Mouse (Mus musculus): ENCODE data around the gene Dcun1d4. TPM values are rescaled to one million over a fixed set of nuclear protein-coding genes. Genes with fewer than 3 reads are reported as not detected.

Gene Dcun1d4
- polyA plus RNA-seq, 1 experiment from 2014 or later: 73.0 TPM

DNA sequence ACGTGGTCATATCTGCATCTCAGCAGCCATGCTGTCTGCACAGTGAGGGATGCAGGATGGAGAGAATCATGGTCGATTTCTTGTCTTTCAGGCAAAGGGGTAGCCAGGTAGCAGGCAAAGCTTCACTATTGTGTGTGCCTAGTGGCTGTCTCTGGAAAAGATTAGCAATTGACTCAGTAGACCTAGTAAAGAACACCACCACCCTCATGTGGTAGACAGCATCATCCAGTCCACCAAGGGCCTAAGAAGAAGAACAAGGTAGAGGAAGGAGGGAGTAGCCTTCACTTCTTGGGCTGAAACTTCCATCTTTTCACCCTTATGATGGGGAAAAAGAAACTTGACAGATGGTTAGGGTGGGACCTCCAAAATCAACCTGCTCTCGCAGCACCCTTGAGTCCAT, 122.1 kb downstream of the Dcun1d4 start:
- DNase-seq (ENCODE audit: low spot score) (no peak), ATAC-seq (ENCODE audit: low FRiP score) (no peak)
- Histone ChIP-seq H3K9ac (ENCODE audit: low read depth, low read length) (no peak overlapping the region), H3K36me3 (ENCODE audit: control insufficient read depth, insufficient read depth, low read length) (no peaks in the 10 kb centered on the region), H3K4me1 (replicated peaks; ENCODE audit: control insufficient read depth, insufficient read depth, low read length) (peaks cover 2% of the 10 kb centered on the region), H3K4me2 (replicated peaks; ENCODE audit: low read depth, low read length) (no peak overlapping the region), H3K27ac (ENCODE audit: low read depth, low read length) (no peak overlapping the region), H3K9me3 (ENCODE audit: control insufficient read depth, low read length) (no peaks in the 10 kb centered on the region), H3K4me3 (ENCODE audit: low read depth, low read length) (no peak overlapping the region), H3K27me3 (ENCODE audit: control insufficient read depth, insufficient read depth, low read length) (no peaks in the 10 kb centered on the region)
- WGBS: 88% methylated on average over 3 of the region's 3 CpGs

DNA sequence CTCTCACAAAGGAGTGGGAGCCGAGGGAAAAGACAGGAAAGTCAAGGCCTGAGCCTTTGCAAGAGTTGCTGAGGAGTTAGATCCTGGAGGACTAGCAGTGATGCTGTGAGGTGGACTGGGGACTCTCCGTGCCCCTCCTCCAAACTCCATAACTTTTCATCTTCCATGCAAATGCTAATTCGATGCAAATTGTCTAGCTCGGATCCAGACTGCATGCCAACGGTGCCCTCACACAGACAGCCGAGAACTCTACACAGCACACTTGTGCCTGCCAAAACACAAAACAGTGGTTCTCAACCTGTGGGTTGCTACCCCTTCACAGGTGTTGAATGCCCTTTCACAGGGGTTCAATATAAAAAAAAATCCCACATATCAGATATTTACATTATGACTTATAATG, 123.7 kb downstream of the Dcun1d4 start:
- DNase-seq (ENCODE audit: low spot score): no peak
- no peaks in the 10 kb centered on the region for H3K36me3 ChIP-seq (ENCODE audit: control insufficient read depth, insufficient read depth, low read length)
- no peak overlapping the region for H3K9ac ChIP-seq (ENCODE audit: low read depth, low read length)
- no peak overlapping the region for H3K4me3 ChIP-seq (ENCODE audit: low read depth, low read length)
- no peak overlapping the region for H3K27ac ChIP-seq (ENCODE audit: low read depth, low read length)
- no peaks in the 10 kb centered on the region for H3K9me3 ChIP-seq (ENCODE audit: control insufficient read depth, low read length)
- H3K4me2 ChIP-seq (replicated peaks; ENCODE audit: low read depth, low read length): no peak overlapping the region
- H3K27me3 ChIP-seq (ENCODE audit: control insufficient read depth, insufficient read depth, low read length): no peaks in the 10 kb centered on the region
- 83% methylated on average over 6 of the region's 6 CpGs for WGBS
- ATAC-seq (ENCODE audit: low FRiP score): no peak
- H3K4me1 ChIP-seq (replicated peaks; ENCODE audit: control insufficient read depth, insufficient read depth, low read length): no peaks in the 10 kb centered on the region

GRCm38 (mm10) chr5:73604964-73605363, 124.2 kb downstream of the Dcun1d4 start:
- H3K9ac ChIP-seq (ENCODE audit: low read depth, low read length): no peak overlapping the region
- no peak overlapping the region for H3K4me3 ChIP-seq (ENCODE audit: low read depth, low read length)
- no peak for ATAC-seq (ENCODE audit: low FRiP score)
- H3K27me3 ChIP-seq (ENCODE audit: control insufficient read depth, insufficient read depth, low read length): no peaks in the 10 kb centered on the region
- no peak for DNase-seq (ENCODE audit: low spot score)
- no peaks in the 10 kb centered on the region for H3K9me3 ChIP-seq (ENCODE audit: control insufficient read depth, low read length)
- no peak overlapping the region for H3K27ac ChIP-seq (ENCODE audit: low read depth, low read length)
- H3K4me1 ChIP-seq (replicated peaks; ENCODE audit: control insufficient read depth, insufficient read depth, low read length): no peaks in the 10 kb centered on the region
- 93% methylated on average over 6 of the region's 6 CpGs for WGBS
- no peak overlapping the region for H3K4me2 ChIP-seq (replicated peaks; ENCODE audit: low read depth, low read length)
- no peaks in the 10 kb centered on the region for H3K36me3 ChIP-seq (ENCODE audit: control insufficient read depth, insufficient read depth, low read length)

Other genes with a start within 250 kb of the Dcun1d4 start
- gene Fryl, start 224.4 kb upstream of the Dcun1d4 start, polyA plus RNA-seq (2014; fragmentation: Nextera tagmentation; extraction: Ambion mirVana): 40.2 and 53.2 TPM in 2 replicates
- gene Ociad1, start 188.2 kb upstream of the Dcun1d4 start, polyA plus RNA-seq (2014; fragmentation: Nextera tagmentation; extraction: Ambion mirVana): 148 and 177 TPM in 2 replicates
- gene Ociad2, start 140.0 kb upstream of the Dcun1d4 start, polyA plus RNA-seq (2014; fragmentation: Nextera tagmentation; extraction: Ambion mirVana): 8.0 and 9.8 TPM in 2 replicates
- gene Cwh43, start 74.9 kb upstream of the Dcun1d4 start, polyA plus RNA-seq (2014; fragmentation: Nextera tagmentation; extraction: Ambion mirVana): not detected in 2 replicates
- gene Lrrc66, start 151.5 kb downstream of the Dcun1d4 start, polyA plus RNA-seq (2014; fragmentation: Nextera tagmentation; extraction: Ambion mirVana): 0.15 TPM in 1 of 2 replicates, not detected in the other
- 24.6 and 26.3 TPM in 2 replicates for gene Sgcb, start 166.8 kb downstream of the Dcun1d4 start, polyA plus RNA-seq (2014; fragmentation: Nextera tagmentation; extraction: Ambion mirVana)
- gene Spata18, start 170.4 kb downstream of the Dcun1d4 start, polyA plus RNA-seq (2014; fragmentation: Nextera tagmentation; extraction: Ambion mirVana): 1.0 and 1.9 TPM in 2 replicates

Measured in hindbrain, embryonic 11.5 days (tissue).